Mouse (Mus musculus) MEL (cell line): ENCODE measurements at regions not wholly inside any gene's neighbourhood (a gene's known extent, or its start where the extent isn't known, plus 50 kb on each side); places are given as distances from the start of the nearest gene placed in this dataset.

Source experiments
- DNase-seq: peaks from one replicate; pipeline ENCODE4 v3.0.0; 2011; ENCODE audit warnings: low read depth, low spot score
- H3K27ac ChIP-seq: 2 replicates; pipeline ENCODE4 v1.5.1; 2012; ENCODE audit warnings: low read depth, mild to moderate bottlenecking, control low read depth, low read length, moderate library complexity; ENCODE audit not compliant: control insufficient read depth
- H3K27me3 ChIP-seq, 2 experiments: fragments of 150-350 bp in 1 of 2; sonication (generic) in 1 of 2; 2 replicates each; pipeline ENCODE4 v1.6.1; 2012; ENCODE audit warnings: low read length in 2 of 2, mild to moderate bottlenecking in 2 of 2, improper control_type of control experiment in 1 of 2, moderate library complexity in 1 of 2; ENCODE audit not compliant: insufficient read depth in 2 of 2, control insufficient read depth in 1 of 2
- H3K36me3 ChIP-seq, 2 experiments: 2 replicates each; pipeline ENCODE4 v1.6.1; 2012 to 2014; ENCODE audit warnings: low read length in 2 of 2, improper control_type of control experiment in 1 of 2, inconsistent platforms in 1 of 2, mild to moderate bottlenecking in 1 of 2; ENCODE audit not compliant: insufficient read depth in 2 of 2, control insufficient read depth in 1 of 2
- H3K4me1 ChIP-seq, 2 experiments: fragments of 150-350 bp in 1 of 2; sonication (generic) in 1 of 2; 2 replicates each; pipeline ENCODE4 v1.6.1; 2012; ENCODE audit warnings: low read length in 2 of 2, improper control_type of control experiment in 1 of 2, mild to moderate bottlenecking in 1 of 2; ENCODE audit not compliant: insufficient read depth in 2 of 2, control insufficient read depth in 1 of 2
- H3K4me3 ChIP-seq, 2 experiments: fragments of 150-350 bp in 1 of 2; sonication (generic) in 1 of 2; 2 replicates each; pipeline ENCODE4 v1.5.1; 2012; ENCODE audit warnings: low read depth in 2 of 2, low read length in 2 of 2, mild to moderate bottlenecking in 2 of 2, moderate library complexity in 2 of 2, control low read depth in 1 of 2, improper control_type of control experiment in 1 of 2; ENCODE audit not compliant: control insufficient read depth in 1 of 2, insufficient read depth in 1 of 2
- H3K79me2 ChIP-seq: 2 replicates; pipeline ENCODE4 v1.6.1; 2012; ENCODE audit warnings: mild to moderate bottlenecking, low read length, moderate library complexity; ENCODE audit not compliant: control insufficient read depth, poor library complexity, insufficient read depth
- H3K9ac ChIP-seq: 2 replicates; pipeline ENCODE4 v1.6.1; 2012; ENCODE audit warnings: low read depth, mild to moderate bottlenecking, control low read depth, low read length, moderate library complexity; ENCODE audit not compliant: control insufficient read depth, poor library complexity, severe bottlenecking
- H3K9me3 ChIP-seq: fragments of 150-350 bp; sonication (generic); replicated peaks from 2 replicates; pipeline ENCODE4 v1.6.1; 2012; ENCODE audit warnings: mild to moderate bottlenecking, low read length, improper control_type of control experiment, moderate library complexity; ENCODE audit not compliant: insufficient read depth
- BHLHE40 ChIP-seq: IDR thresholded peaks from 2 replicates; pipeline ENCODE4 v1.6.1; 2012; ENCODE audit warnings: low read depth, mild to moderate bottlenecking, inconsistent platforms, low read length, improper control_type of control experiment, borderline replicate concordance
- CHD1 ChIP-seq: IDR thresholded peaks from 2 replicates; pipeline ENCODE4 v1.6.1; 2012; ENCODE audit warnings: low read depth, mild to moderate bottlenecking, inconsistent platforms, low read length, improper control_type of control experiment
- CHD2 ChIP-seq: IDR thresholded peaks from 2 replicates; pipeline ENCODE4 v1.6.1; 2011; ENCODE audit warnings: low read length, improper control_type of control experiment
- CTCF ChIP-seq, 3 experiments: IDR thresholded peaks in 2 of 3; conservative IDR thresholded peaks in 1 of 3; 2 replicates each; pipeline ENCODE4 v1.5.1; 2011 to 2012; ENCODE audit warnings: low read length in 3 of 3, low read depth in 2 of 3, mild to moderate bottlenecking in 2 of 3, improper control_type of control experiment in 1 of 3, inconsistent platforms in 1 of 3, mixed read lengths in 1 of 3, moderate library complexity in 1 of 3; ENCODE audit not compliant: control insufficient read depth in 1 of 3, insufficient read depth in 1 of 3, poor library complexity in 1 of 3, severe bottlenecking in 1 of 3
- E2F4 ChIP-seq: IDR thresholded peaks from 2 replicates; pipeline ENCODE4 v1.6.1; 2011; ENCODE audit warnings: low read depth, low read length, improper control_type of control experiment, borderline replicate concordance
- ELF1 ChIP-seq: IDR thresholded peaks from 2 replicates; pipeline ENCODE4 v1.6.1; 2014; ENCODE audit warnings: low read depth, mild to moderate bottlenecking, inconsistent platforms, low read length, improper control_type of control experiment, moderate library complexity
- ETS1 ChIP-seq: IDR thresholded peaks from 2 replicates; pipeline ENCODE4 v1.6.1; 2012; ENCODE audit warnings: low read depth, mild to moderate bottlenecking, inconsistent platforms, low read length, improper control_type of control experiment, moderate library complexity
- GABPA ChIP-seq: IDR thresholded peaks from 2 replicates; pipeline ENCODE4 v1.6.1; 2012; ENCODE audit warnings: low read depth, mild to moderate bottlenecking, inconsistent platforms, low read length, improper control_type of control experiment, moderate library complexity
- GATA1 ChIP-seq: IDR thresholded peaks from 2 replicates; pipeline ENCODE4 v1.6.1; 2011; ENCODE audit warnings: low read depth, low read length, improper control_type of control experiment
- JUND ChIP-seq: IDR thresholded peaks from 2 replicates; pipeline ENCODE4 v1.6.1; 2011; ENCODE audit warnings: low read depth, mild to moderate bottlenecking, improper control_type of control experiment, low read length
- KAT2A ChIP-seq: conservative IDR thresholded peaks from 2 replicates; pipeline ENCODE4 v1.6.1; 2012; ENCODE audit warnings: low read depth, low read length, improper control_type of control experiment, inconsistent platforms
- MAFK ChIP-seq: IDR thresholded peaks from 2 replicates; pipeline ENCODE4 v1.6.1; 2011; ENCODE audit warnings: low read depth, mild to moderate bottlenecking, low read length, improper control_type of control experiment, borderline replicate concordance
- MAX ChIP-seq: IDR thresholded peaks from 2 replicates; pipeline ENCODE4 v1.6.1; 2011; ENCODE audit warnings: low read length, improper control_type of control experiment
- MAZ ChIP-seq: IDR thresholded peaks from 2 replicates; pipeline ENCODE4 v1.6.1; 2012; ENCODE audit warnings: low read depth, mild to moderate bottlenecking, inconsistent platforms, low read length, improper control_type of control experiment
- MEF2A ChIP-seq: IDR thresholded peaks from 2 replicates; pipeline ENCODE4 v1.6.1; 2014; ENCODE audit warnings: low read depth, mild to moderate bottlenecking, inconsistent platforms, low read length, improper control_type of control experiment; ENCODE audit not compliant: poor library complexity, insufficient replicate concordance, severe bottlenecking; ENCODE audit errors: extremely low read depth
- MXI1 ChIP-seq: IDR thresholded peaks from 2 replicates; pipeline ENCODE4 v1.6.1; 2011; ENCODE audit warnings: mild to moderate bottlenecking, low read depth, low read length, improper control_type of control experiment
- MYB ChIP-seq: IDR thresholded peaks from 2 replicates; pipeline ENCODE4 v1.6.1; 2011; ENCODE audit warnings: mild to moderate bottlenecking, low read depth, low read length, improper control_type of control experiment
- MYC ChIP-seq: IDR thresholded peaks from 2 replicates; pipeline ENCODE4 v1.6.1; 2011; ENCODE audit warnings: low read depth, mild to moderate bottlenecking, low read length, improper control_type of control experiment, moderate library complexity
- NELFE ChIP-seq: IDR thresholded peaks from 2 replicates; pipeline ENCODE4 v1.6.1; 2011; ENCODE audit warnings: low read depth, low read length, improper control_type of control experiment
- NRF1 ChIP-seq: IDR thresholded peaks from 2 replicates; pipeline ENCODE4 v1.6.1; 2014; ENCODE audit warnings: low read depth, mild to moderate bottlenecking, inconsistent platforms, low read length, improper control_type of control experiment, moderate library complexity; ENCODE audit not compliant: poor library complexity, insufficient read depth, severe bottlenecking
- RAD21 ChIP-seq: IDR thresholded peaks from 2 replicates; pipeline ENCODE4 v1.6.1; 2011; ENCODE audit warnings: mild to moderate bottlenecking, low read depth, low read length, improper control_type of control experiment
- RCOR1 ChIP-seq: IDR thresholded peaks from 2 replicates; pipeline ENCODE4 v1.6.1; 2012; ENCODE audit warnings: low read depth, mild to moderate bottlenecking, inconsistent platforms, low read length, improper control_type of control experiment
- TAL1 ChIP-seq: IDR thresholded peaks from 2 replicates; pipeline ENCODE4 v1.6.1; 2012; ENCODE audit warnings: mild to moderate bottlenecking, inconsistent platforms, low read length, moderate library complexity, mixed read lengths
- UBTF ChIP-seq: IDR thresholded peaks from 2 replicates; pipeline ENCODE4 v1.6.1; 2012; ENCODE audit warnings: low read depth, mild to moderate bottlenecking, inconsistent platforms, low read length, improper control_type of control experiment, moderate library complexity, borderline replicate concordance; ENCODE audit not compliant: insufficient read depth
- USF2 ChIP-seq, 2 experiments: IDR thresholded peaks; 2 replicates each; pipeline ENCODE4 v1.6.1; 2011 to 2012; ENCODE audit warnings: improper control_type of control experiment in 2 of 2, low read length in 2 of 2, borderline replicate concordance in 1 of 2, inconsistent platforms in 1 of 2, low read depth in 1 of 2, mild to moderate bottlenecking in 1 of 2; ENCODE audit not compliant: insufficient read depth in 1 of 2
- ZC3H11A ChIP-seq: IDR thresholded peaks from 2 replicates; pipeline ENCODE4 v1.6.1; 2012; ENCODE audit warnings: low read depth, mild to moderate bottlenecking, inconsistent platforms, low read length, improper control_type of control experiment
- ZKSCAN1 ChIP-seq: IDR thresholded peaks from 2 replicates; pipeline ENCODE4 v1.6.1; 2012; ENCODE audit warnings: low read depth, mild to moderate bottlenecking, inconsistent platforms, low read length, improper control_type of control experiment, moderate library complexity
- ZMIZ1 ChIP-seq: IDR thresholded peaks from 2 replicates; pipeline ENCODE4 v1.6.1; 2012; ENCODE audit warnings: low read depth, mild to moderate bottlenecking, inconsistent platforms, low read length, improper control_type of control experiment, moderate library complexity

DNA sequence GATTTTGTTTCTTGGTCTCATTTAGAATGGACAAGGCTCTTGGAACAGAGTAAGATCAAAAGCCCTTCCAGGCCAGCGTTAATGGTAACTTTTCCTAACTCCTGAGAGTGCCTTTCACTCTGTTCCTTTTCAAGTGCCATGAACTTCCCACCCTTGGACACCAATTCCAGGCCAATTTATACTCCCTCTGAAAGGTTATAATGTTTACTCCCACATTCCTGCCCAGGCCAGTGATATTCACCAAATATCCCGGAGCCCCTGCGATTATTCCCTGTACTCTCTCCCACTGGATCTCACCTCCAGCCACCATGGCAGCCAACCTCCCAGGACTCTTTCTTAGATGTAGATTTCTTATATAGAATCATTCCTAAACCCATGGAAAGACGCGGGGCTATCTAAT lies 123.2 kb downstream of the Twistnb start:
- Histone ChIP-seq H3K9ac (no peak overlapping the region), H3K4me3 (no peak overlapping the region), H3K27me3 (no peaks in the 10 kb centered on the region), H3K36me3 (no peaks in the 10 kb centered on the region), H3K9me3 (no peaks in the 10 kb centered on the region), H3K27ac (no peak overlapping the region), H3K79me2 (no peaks in the 10 kb centered on the region), H3K4me1 (no peaks in the 10 kb centered on the region)
- TF ChIP-seq ELF1 (no peak), RAD21 (no peak), JUND (no peak), KAT2A (no peak), ZKSCAN1 (no peak), UBTF (no peak), NELFE (no peak), RCOR1 (no peak), MEF2A (no peak), CTCF (IDR thresholded peaks at IDR 0.05 in 2 of 3, conservative IDR thresholded peaks at IDR 0.05 in 1 of 3; ENCODE audit: control insufficient read depth in 1 of 3, insufficient read depth in 1 of 3, low read depth in 2 of 3, low read length in 3 of 3, poor library complexity in 1 of 3, severe bottlenecking in 1 of 3) (no peak), GATA1 (no peak), NRF1 (no peak), USF2 (IDR thresholded peaks at IDR 0.05; ENCODE audit: borderline replicate concordance in 1 of 2, insufficient read depth in 1 of 2, low read depth in 1 of 2, low read length in 2 of 2) (no peak), TAL1 (no peak)
- no peak for DNase-seq

DNA sequence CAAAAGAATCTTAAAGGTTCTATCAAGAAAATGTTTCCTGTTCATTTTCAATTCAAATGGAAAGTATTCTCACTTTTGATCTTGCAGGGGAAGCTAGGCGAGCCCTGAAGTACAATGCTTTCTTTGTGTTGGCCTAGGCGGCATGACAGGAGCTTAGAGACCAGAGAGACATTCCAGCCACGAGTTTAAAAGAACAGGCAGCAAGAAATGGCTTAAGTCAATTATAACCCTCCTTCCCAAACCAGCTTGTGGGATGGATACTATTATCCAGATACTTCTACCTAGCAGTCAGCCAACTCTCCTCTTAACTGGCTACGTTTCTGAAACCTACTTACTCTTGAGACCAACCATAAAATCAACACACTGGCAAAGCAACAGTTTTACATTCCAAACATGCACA lies 124.3 kb downstream of the Twistnb start:
- no peaks in the 10 kb centered on the region for H3K9me3 ChIP-seq
- no peaks in the 10 kb centered on the region for H3K36me3 ChIP-seq
- TF ChIP-seq ETS1 (no peak), MYC (no peak), NELFE (no peak), CHD1 (no peak), RCOR1 (no peak), KAT2A (no peak), MYB (no peak), CHD2 (no peak), ZKSCAN1 (no peak), RAD21 (no peak), MAFK (no peak), BHLHE40 (no peak), GABPA (no peak), MXI1 (no peak), ZMIZ1 (no peak), MAZ (no peak), MAX (no peak), ELF1 (no peak), ZC3H11A (no peak), E2F4 (no peak)
- no peaks in the 10 kb centered on the region for H3K27me3 ChIP-seq
- DNase-seq: no peak
- H3K79me2 ChIP-seq: no peaks in the 10 kb centered on the region
- no peak overlapping the region for H3K27ac ChIP-seq
- H3K9ac ChIP-seq: no peak overlapping the region
- no peak overlapping the region for H3K4me3 ChIP-seq
- H3K4me1 ChIP-seq: no peaks in the 10 kb centered on the region
